Mouse (Mus musculus) liver, adult 2 months (tissue): ENCODE results near the gene Zfp777.

Experiments
- CTCF ChIP-seq: fragments of 200-500 bp; IDR thresholded peaks from 2 replicates; pipeline ENCODE4 v1.5.1; 2011; ENCODE audit warnings: low read depth, low read length, control low read depth
- POLR2A ChIP-seq: fragments of 200-500 bp; IDR thresholded peaks from 2 replicates; pipeline ENCODE4 v1.6.1; 2011; ENCODE audit warnings: low read length, control low read depth; ENCODE audit not compliant: insufficient read depth; ENCODE audit errors: extremely low read depth

DNA sequence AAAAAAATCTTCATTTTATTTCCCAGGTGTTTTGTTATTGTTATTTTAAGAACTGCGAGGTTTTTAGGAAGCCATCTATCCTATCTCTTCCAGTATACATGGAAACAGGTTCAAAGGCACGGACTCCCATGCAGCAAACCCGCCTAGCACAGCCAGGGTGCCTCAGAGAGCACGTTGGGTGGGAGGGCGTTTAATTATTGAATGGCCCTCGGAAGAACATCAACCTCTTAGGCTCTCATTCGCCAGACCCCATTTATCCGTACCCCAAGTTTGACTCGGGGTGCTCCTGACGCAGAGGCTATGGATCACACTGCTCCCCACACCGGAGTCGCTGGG is 1.6 kb downstream of the Zfp777 start:
- TF ChIP-seq CTCF (peak; percentile 28; the same call in 1 of the 2 replicates), POLR2A (no peak)
